Mouse (Mus musculus) embryonic facial prominence, embryonic 10.5 days (tissue): Measurements from ENCODE around the gene Mcur1. TPM values are rescaled to one million over a fixed set of nuclear protein-coding genes. Genes with fewer than 3 reads are reported as not detected.

Experiments
- DNase-seq: peaks from one replicate; pipeline ENCODE4 v3.0.0-alpha.2; 2017; ENCODE audit warnings: low spot score
- H3K27ac ChIP-seq: fragments of 300-500 bp; sonication (generic); replicated peaks from 2 replicates; pipeline ENCODE4 v1.5.1; 2016; ENCODE audit warnings: mild to moderate bottlenecking
- H3K27me3 ChIP-seq: fragments of 300-500 bp; sonication (generic); replicated peaks from 2 replicates; pipeline ENCODE4 v1.6.1; 2016; ENCODE audit warnings: low read depth, mild to moderate bottlenecking; ENCODE audit not compliant: poor library complexity, severe bottlenecking
- H3K36me3 ChIP-seq: fragments of 300-500 bp; sonication (generic); replicated peaks from 2 replicates; pipeline ENCODE4 v1.6.1; 2016; ENCODE audit warnings: mild to moderate bottlenecking, moderate library complexity
- H3K4me1 ChIP-seq: fragments of 300-500 bp; sonication (generic); 2 replicates; pipeline ENCODE4 v1.6.1; 2016
- H3K4me3 ChIP-seq: fragments of 300-500 bp; sonication (generic); 2 replicates; pipeline ENCODE4 v1.5.1; 2016; ENCODE audit warnings: mild to moderate bottlenecking, moderate library complexity
- H3K9me3 ChIP-seq: fragments of 300-500 bp; sonication (generic); 2 replicates; pipeline ENCODE4 v1.6.1; 2016; ENCODE audit warnings: mild to moderate bottlenecking
- WGBS: fragments of 180-500 bp; shearing (Covaris S2); methylation state at CpG from one replicate; pipeline ENCODE4 v1.1.7; 2016; 5-methylcytosine and 5-hydroxymethylcytosine counted together
- polyA plus RNA-seq: library from polyadenylated mRNA; unstranded; fragments of >200 nt; fragmentation: Nextera tagmentation; extraction: Ambion mirVana; gene quantifications from 2 replicates; pipeline ENCODE4 v1.2.1, GENCODE M21; 2016

The Mcur1 gene
- 9.5 and 10.1 TPM in 2 replicates for polyA plus RNA-seq

DNA sequence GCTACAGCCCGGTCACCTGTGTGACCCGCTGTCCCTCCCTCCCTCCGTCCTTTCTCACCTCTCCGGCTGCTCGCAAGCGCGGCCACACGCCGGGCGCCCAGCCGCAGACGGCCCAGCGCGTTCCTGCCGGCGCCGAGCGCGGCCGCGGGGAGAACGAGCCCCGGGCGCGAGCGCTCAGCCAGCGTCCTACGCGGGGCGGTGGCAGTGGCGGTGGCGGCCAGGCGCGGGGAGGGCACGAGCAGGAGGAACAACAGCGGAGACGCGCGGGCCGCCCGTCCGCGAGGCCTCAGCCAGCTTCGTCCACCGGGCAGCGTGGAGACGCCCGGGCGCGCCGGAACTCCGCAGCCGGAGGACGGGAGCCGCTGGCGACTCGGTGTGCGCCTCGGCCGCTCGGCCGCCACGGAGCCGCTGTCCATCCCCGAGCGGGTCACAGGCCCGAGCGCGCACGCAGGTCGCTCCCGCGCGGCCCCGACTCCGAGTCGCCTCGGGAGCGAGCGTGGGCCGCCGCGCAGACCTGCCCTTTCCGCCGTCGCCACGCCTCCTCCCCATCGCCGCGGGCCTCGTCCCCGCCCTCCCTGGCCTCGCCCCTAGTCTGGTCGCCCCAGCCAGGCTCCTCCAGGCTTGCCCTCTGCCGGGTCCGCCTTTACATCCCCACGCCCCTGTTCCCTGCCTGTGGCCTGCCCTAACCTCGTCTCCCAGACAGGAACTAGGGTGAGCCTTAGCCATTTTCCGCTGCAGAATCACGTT lies at the start of gene Mcur1:
Gene Mcur1 (minus strand): TSS at position 481 of the 747 bp plus-strand sequence.
- DNase-seq, result peak; percentile 96
- H3K27ac ChIP-seq, result peak within 1 kb of the TSS; percentile 96
- H3K36me3 ChIP-seq, result peaks cover 4% of the 10 kb centered on the region
- no peaks in the 10 kb centered on the region for H3K9me3 ChIP-seq
- under 1% methylated on average over 100 of the region's 100 CpGs for WGBS
- peaks cover 33% of the 10 kb centered on the region for H3K4me1 ChIP-seq
- peak within 1 kb of the TSS; percentile 79 for H3K4me3 ChIP-seq
- peaks cover 38% of the 10 kb centered on the region for H3K27me3 ChIP-seq

DNA sequence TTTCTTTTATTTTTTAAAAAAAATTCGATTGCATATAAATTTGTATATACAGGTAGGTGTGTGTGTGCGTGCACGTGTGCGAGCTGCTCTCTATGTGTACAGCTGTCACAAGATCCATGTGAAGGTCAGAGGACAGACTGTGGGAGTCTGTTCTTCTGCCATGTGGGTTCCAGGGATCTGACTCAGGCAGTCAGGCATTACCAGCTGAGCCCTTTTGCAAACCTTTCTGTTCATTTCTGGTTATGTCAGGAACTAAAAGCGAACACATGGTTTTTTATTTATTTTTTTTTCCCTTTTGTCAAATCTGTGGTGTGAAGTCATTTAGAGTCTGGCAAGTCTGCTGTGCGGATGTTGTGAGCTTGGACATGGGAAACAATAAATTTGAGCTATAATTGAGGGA lies 48.9 kb upstream of the Mcur1 start:
- Histone ChIP-seq H3K4me1 (peaks cover 3% of the 10 kb centered on the region; the same call in 1 of the 2 replicates), H3K27me3 (no peaks in the 10 kb centered on the region), H3K9me3 (no peaks in the 10 kb centered on the region), H3K4me3 (no peak overlapping the region), H3K36me3 (no peaks in the 10 kb centered on the region), H3K27ac (no peak overlapping the region)
- WGBS, result 77% methylated on average over 6 of the region's 6 CpGs
- DNase-seq, result no peak

DNA sequence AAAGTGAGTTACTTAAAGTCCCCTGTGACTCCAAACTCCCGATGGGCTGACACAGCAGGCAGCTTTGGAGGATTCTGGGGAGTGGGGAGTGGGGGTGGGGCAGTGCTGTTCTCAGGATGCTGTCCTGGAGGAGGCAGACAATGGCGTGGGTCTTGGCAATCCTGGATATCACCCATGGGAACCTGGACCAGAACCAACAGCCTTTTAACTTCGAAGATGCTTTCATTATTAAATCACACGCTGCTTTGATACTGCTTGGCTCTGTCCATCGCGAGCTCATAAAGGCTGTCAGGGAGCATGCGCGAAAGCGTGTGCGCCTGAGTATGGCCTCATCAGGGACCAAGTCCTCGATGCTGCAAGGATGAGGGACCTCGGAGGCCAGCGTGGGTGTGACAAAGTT lies 43.1 kb upstream of the Mcur1 start:
- Histone ChIP-seq H3K36me3 (no peaks in the 10 kb centered on the region), H3K4me3 (no peak overlapping the region), H3K27ac (no peak overlapping the region), H3K4me1 (peaks cover 4% of the 10 kb centered on the region; the same call in 1 of the 2 replicates), H3K27me3 (0 out of 2 replicates have a peak, but pooled peaks cover 4% of the 10 kb centered on the region), H3K9me3 (no peaks in the 10 kb centered on the region)
- no peak for DNase-seq
- WGBS, result 78% methylated on average over 13 of the region's 13 CpGs

GRCm38 (mm10) chr13:43602440-43602839 lies 42.4 kb upstream of the Mcur1 start:
- Histone ChIP-seq H3K36me3 (no peaks in the 10 kb centered on the region), H3K27ac (no peak overlapping the region), H3K4me3 (no peak overlapping the region), H3K9me3 (no peaks in the 10 kb centered on the region), H3K27me3 (0 out of 2 replicates have a peak, but pooled peaks cover 4% of the 10 kb centered on the region), H3K4me1 (peaks cover 4% of the 10 kb centered on the region; the same call in 1 of the 2 replicates)
- 92% methylated on average over 2 of the region's 2 CpGs for WGBS
- no peak for DNase-seq

DNA sequence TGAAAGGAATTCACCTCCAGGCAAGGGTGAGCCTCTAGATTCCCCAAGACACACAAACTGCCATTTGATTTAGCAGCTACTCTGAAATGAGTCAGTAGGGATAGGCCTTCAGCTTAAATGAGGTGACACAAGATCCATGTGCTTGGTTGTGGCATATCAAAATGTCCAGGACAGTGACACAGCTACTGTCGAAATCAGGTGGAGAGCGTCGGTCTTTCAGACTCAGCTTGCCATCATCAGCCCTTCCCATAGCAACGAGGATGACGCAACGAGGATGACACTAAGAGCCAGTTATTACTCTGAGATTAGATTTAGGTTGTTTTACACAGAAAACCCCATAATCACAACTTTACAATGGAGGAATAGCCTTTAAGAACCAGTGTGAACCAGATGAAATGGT lies 41.0 kb upstream of the Mcur1 start:
- Histone ChIP-seq H3K4me3 (no peak overlapping the region), H3K4me1 (peaks cover 4% of the 10 kb centered on the region; the same call in 1 of the 2 replicates), H3K36me3 (no peaks in the 10 kb centered on the region), H3K27ac (no peak overlapping the region), H3K27me3 (0 out of 2 replicates have a peak, but pooled peaks cover 4% of the 10 kb centered on the region), H3K9me3 (no peaks in the 10 kb centered on the region)
- no peak for DNase-seq
- WGBS, result 91% methylated on average over 6 of the region's 6 CpGs

DNA sequence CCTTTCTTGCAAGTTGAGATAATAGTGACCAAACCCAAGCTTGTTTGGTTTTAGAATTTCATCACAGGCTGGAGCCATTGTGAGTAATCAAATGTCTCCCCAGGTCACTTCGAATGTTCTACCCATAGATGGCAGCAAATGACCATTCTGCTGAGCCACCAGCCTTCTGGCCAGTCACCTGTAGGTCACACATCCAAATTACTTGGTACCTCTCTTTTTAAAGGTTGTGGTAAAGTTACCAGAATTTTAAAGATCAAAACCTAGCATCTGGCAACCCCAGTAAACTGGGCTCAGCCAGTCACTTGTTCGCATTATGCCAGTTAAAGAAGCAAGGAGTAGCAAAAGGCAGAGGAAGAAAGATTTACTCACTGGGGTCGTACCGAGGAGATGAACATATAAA lies 35.9 kb upstream of the Mcur1 start:
- H3K9me3 ChIP-seq, result no peaks in the 10 kb centered on the region
- peaks cover 3% of the 10 kb centered on the region; the same call in 1 of the 2 replicates for H3K4me1 ChIP-seq
- 63% methylated on average over 4 of the region's 4 CpGs for WGBS
- H3K4me3 ChIP-seq, result no peak overlapping the region
- DNase-seq, result peak; percentile 60
- no peaks in the 10 kb centered on the region for H3K36me3 ChIP-seq
- no peak overlapping the region for H3K27ac ChIP-seq
- H3K27me3 ChIP-seq, result peaks cover 17% of the 10 kb centered on the region; the same call in 1 of the 2 replicates

DNA sequence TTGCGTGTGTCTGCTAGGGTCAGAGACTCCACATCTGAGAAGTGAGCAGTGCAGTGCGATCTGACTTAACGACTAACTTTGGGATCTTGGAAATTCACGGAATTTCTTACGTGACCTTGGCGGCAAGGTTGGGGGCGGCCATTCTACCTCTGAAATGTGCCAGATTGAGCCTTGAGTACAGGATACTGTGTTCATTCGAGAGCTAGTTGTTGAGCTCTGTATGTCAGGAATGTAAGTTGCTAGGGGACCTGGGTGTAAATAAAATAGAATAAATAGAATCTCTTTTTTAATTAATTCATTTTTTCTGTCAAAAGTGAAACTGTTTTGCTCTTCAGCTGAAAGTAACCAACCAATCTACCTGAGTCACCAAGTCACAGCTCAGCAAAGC lies 32.7 kb upstream of the Mcur1 start:
- 62% methylated on average over 8 of the region's 8 CpGs for WGBS

DNA sequence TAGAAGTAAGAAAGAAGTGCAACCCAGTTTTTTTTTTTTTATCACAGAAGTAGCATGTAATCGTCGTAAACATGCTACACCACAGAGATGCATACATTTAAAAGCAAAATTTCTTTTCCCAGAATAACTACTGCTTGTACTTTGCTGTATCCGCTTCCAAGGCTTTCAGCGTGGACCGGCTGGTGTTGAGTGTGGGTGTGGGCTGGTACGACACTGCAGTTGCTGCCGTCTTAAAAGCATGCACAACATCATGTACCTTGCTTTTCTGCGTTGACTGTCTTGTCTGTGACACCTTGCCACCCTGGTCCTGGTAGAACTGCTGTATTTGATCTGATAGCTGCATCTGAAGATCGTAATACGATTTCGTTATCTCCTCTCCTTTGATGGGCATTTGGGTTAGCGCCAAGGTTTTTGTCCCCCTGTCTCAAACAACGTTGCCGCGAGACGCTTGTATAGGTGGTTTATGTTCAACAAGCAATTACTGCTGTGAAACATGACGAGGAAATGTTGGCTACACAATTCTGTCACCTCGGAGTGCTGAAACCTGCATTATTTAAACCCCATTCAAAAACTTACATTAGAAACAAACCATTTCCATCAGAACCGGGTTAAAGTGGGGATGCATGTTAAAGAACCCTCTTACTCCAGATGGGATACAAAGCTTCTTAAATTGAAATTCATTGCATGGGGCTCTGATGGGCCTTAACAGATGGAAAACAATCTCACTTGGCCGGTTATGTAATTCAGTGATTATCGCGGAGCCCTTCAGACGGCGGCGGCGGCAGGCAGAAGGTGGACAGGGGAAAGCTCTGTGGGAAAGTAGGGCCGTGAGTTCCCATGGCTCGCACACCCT lies 32.1 kb upstream of the Mcur1 start:
- Histone ChIP-seq H3K4me3 (no peak overlapping the region), H3K27ac (no peak overlapping the region), H3K27me3 (peaks cover 17% of the 10 kb centered on the region; the same call in 1 of the 2 replicates), H3K4me1 (no peaks in the 10 kb centered on the region), H3K36me3 (no peaks in the 10 kb centered on the region), H3K9me3 (no peaks in the 10 kb centered on the region)
- WGBS, result 79% methylated on average over 28 of the region's 28 CpGs
- no peak for DNase-seq

More for the DNA sequence above, 32.7 kb upstream of the Mcur1 start:
- DNase-seq, result no peak
- no peaks in the 10 kb centered on the region for H3K4me1 ChIP-seq
- H3K9me3 ChIP-seq, result no peaks in the 10 kb centered on the region
- H3K36me3 ChIP-seq, result no peaks in the 10 kb centered on the region
- H3K27ac ChIP-seq, result no peak overlapping the region
- peaks cover 17% of the 10 kb centered on the region; the same call in 1 of the 2 replicates for H3K27me3 ChIP-seq
- no peak overlapping the region for H3K4me3 ChIP-seq

GRCm38 (mm10) chr13:43587844-43588840 lies 28.2 kb upstream of the Mcur1 start:
- peaks cover under 1% of the 10 kb centered on the region; the same call in 1 of the 2 replicates for H3K4me1 ChIP-seq
- no peak overlapping the region for H3K4me3 ChIP-seq
- WGBS, result 82% methylated on average over 14 of the region's 14 CpGs
- peaks cover 16% of the 10 kb centered on the region; the same call in 1 of the 2 replicates for H3K27me3 ChIP-seq
- H3K36me3 ChIP-seq, result no peaks in the 10 kb centered on the region
- H3K9me3 ChIP-seq, result no peaks in the 10 kb centered on the region
- H3K27ac ChIP-seq, result no peak overlapping the region
- DNase-seq, result no peak

DNA sequence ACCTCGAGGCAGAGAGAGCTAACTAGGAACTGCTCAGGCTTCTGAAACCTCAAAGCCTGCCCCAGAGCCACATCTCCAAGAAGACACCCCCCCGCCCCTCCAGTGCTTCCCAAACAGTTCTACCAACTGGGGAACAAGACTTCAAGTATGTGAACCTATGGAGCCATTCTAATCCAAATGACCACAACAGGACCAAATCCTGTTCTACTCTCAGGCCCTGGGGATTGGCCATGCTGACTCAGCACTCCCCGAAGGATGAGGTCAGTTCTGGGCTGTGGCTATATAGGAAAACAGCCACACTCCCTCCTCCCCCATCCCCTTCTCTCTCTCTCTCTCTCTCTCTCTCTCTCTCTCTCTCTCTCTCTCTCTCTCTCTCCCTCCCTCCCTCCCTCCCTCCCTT lies 27.0 kb upstream of the Mcur1 start:
- WGBS, result 89% methylated on average over 3 of the region's 3 CpGs
- no peak overlapping the region for H3K4me3 ChIP-seq
- H3K27me3 ChIP-seq, result peaks cover 6% of the 10 kb centered on the region; the same call in 1 of the 2 replicates
- no peak overlapping the region for H3K27ac ChIP-seq
- H3K4me1 ChIP-seq, result peaks cover 5% of the 10 kb centered on the region; the same call in 1 of the 2 replicates
- H3K36me3 ChIP-seq, result no peaks in the 10 kb centered on the region
- DNase-seq, result no peak
- no peaks in the 10 kb centered on the region for H3K9me3 ChIP-seq

DNA sequence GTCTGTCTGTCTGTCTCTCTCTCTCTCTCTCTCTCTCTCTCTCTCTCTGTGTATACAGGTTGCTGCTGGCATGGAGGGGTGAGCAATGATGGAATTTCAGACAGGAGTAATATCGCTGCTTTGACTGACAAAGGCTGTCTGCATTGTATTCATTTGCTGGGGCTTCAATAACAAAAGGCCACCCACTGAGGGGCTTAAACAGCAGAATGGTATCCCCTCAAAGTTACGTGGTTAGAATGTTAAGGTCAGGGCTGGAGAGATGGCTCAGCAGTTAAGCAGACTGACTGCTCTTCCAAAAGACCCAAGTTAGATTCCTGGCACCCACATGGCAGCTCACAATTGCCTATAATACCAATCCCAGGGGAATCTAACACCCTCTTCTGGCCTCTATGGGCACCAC lies 25.3 kb upstream of the Mcur1 start:
- Histone ChIP-seq H3K4me1 (peaks cover 5% of the 10 kb centered on the region; the same call in 1 of the 2 replicates), H3K27me3 (no peaks in the 10 kb centered on the region), H3K9me3 (no peaks in the 10 kb centered on the region), H3K27ac (no peak overlapping the region), H3K4me3 (no peak overlapping the region), H3K36me3 (no peaks in the 10 kb centered on the region)
- DNase-seq, result no peak
- WGBS, result 62% methylated on average over 2 of the region's 2 CpGs
